Mouse (Mus musculus): Measurements from ENCODE around the gene Zmiz1. TPM values are rescaled to one million over a fixed set of nuclear protein-coding genes. Genes with fewer than 3 reads are reported as not detected.

Gene Zmiz1
- total and polyA plus RNA-seq, 3 experiments, result 3.7 to 45.8 (median 11.1) TPM

GRCm38 (mm10) chr14:25567837-25568236 is 108.9 kb downstream of the Zmiz1 start:
- no peak for DNase-seq (ENCODE audit: extremely low read depth)
- no peak overlapping the region for H3K9ac ChIP-seq (ENCODE audit: insufficient read depth, low read depth)
- peaks cover 20 to 54% of the 10 kb centered on the region in 2 experiments for H3K36me3 ChIP-seq (replicated peaks in 1 of 2; ENCODE audit: control insufficient read depth in 1 of 2, insufficient read depth in 1 of 2, low read length in 1 of 2)
- H3K9me3 ChIP-seq (replicated peaks; ENCODE audit: low read length), result peaks cover 13% of the 10 kb centered on the region
- H3K27ac ChIP-seq (ENCODE audit: insufficient read depth, low read depth), result no peak overlapping the region
- dilution Hi-C loops (cut with MboI; ENCODE audit: extremely low pct_ligation_motif_present, extremely low pct_unique_long_range_greater_than_20kb, low sequenced_read_pairs) (no loop called here), in situ Hi-C loops (cut with MboI; ENCODE audit: low pct_ligation_motif_present, low pct_unique_long_range_greater_than_20kb, low sequenced_read_pairs) (loop anchor here (10.0 kb wide), 1 partner anchor 103 kb away; no protein-coding TSS in a partner anchor)
- no peak overlapping the region for H3K4me3 ChIP-seq (replicated peaks in 1 of 3; ENCODE audit: low read depth in 2 of 3, low read length in 2 of 3, poor library complexity in 1 of 3)
- no peaks in the 10 kb centered on the region for H3K79me2 ChIP-seq (replicated peaks; ENCODE audit: control insufficient read depth, extremely low read depth, insufficient read depth, poor library complexity, severe bottlenecking)
- TF ChIP-seq ZNF384 (IDR thresholded peaks at IDR 0.05; ENCODE audit: low read depth, low read length), result no peak
- no peak for TF ChIP-seq MXI1 (IDR thresholded peaks at IDR 0.05; ENCODE audit: low read depth, low read length)
- TF ChIP-seq E2F4 (IDR thresholded peaks at IDR 0.05; ENCODE audit: insufficient replicate concordance, low read depth, low read length), result no peak
- no peak for TF ChIP-seq HCFC1 (IDR thresholded peaks at IDR 0.05; ENCODE audit: low read depth, low read length)
- TF ChIP-seq ETS1 (conservative IDR thresholded peaks at IDR 0.05; ENCODE audit: low read depth, low read length), result no peak
- no peak for TF ChIP-seq PAX5 (IDR thresholded peaks at IDR 0.05; ENCODE audit: low read length)
- no peak for TF ChIP-seq BHLHE40 (IDR thresholded peaks at IDR 0.05; ENCODE audit: low read depth, low read length)
- TF ChIP-seq JUND (conservative IDR thresholded peaks at IDR 0.05; ENCODE audit: low read depth, low read length), result no peak
- TF ChIP-seq ZMIZ1 (IDR thresholded peaks at IDR 0.05; ENCODE audit: low read depth, low read length), result no peak
- TF ChIP-seq NRF1 (IDR thresholded peaks at IDR 0.05; ENCODE audit: low read depth, low read length), result no peak
- TF ChIP-seq UBTF (IDR thresholded peaks at IDR 0.05; ENCODE audit: low read depth, low read length), result no peak
- no peak for TF ChIP-seq JUN (IDR thresholded peaks at IDR 0.05; ENCODE audit: insufficient read depth, low read depth, low read length)
- no peak for TF ChIP-seq ELF1 (IDR thresholded peaks at IDR 0.05; ENCODE audit: low read depth, low read length)
- TF ChIP-seq ZC3H11A (IDR thresholded peaks at IDR 0.05; ENCODE audit: low read depth, low read length), result no peak
- TF ChIP-seq POLR2A (IDR thresholded peaks at IDR 0.05; ENCODE audit: low read depth, low read length), result no peak
- TF ChIP-seq RCOR1 (conservative IDR thresholded peaks at IDR 0.05; ENCODE audit: low read depth, low read length), result no peak
- H3K4me2 ChIP-seq (ENCODE audit: insufficient read depth, low read depth, poor library complexity, severe bottlenecking), result no peak overlapping the region
- H3K4me1 ChIP-seq (ENCODE audit: control insufficient read depth in 1 of 2, insufficient read depth in 2 of 2), result peaks cover 0 to 19% of the 10 kb centered on the region in 2 experiments; a peak in 2 of 4 replicates
- no peaks in the 10 kb centered on the region for H3K27me3 ChIP-seq (replicated peaks)

DNA sequence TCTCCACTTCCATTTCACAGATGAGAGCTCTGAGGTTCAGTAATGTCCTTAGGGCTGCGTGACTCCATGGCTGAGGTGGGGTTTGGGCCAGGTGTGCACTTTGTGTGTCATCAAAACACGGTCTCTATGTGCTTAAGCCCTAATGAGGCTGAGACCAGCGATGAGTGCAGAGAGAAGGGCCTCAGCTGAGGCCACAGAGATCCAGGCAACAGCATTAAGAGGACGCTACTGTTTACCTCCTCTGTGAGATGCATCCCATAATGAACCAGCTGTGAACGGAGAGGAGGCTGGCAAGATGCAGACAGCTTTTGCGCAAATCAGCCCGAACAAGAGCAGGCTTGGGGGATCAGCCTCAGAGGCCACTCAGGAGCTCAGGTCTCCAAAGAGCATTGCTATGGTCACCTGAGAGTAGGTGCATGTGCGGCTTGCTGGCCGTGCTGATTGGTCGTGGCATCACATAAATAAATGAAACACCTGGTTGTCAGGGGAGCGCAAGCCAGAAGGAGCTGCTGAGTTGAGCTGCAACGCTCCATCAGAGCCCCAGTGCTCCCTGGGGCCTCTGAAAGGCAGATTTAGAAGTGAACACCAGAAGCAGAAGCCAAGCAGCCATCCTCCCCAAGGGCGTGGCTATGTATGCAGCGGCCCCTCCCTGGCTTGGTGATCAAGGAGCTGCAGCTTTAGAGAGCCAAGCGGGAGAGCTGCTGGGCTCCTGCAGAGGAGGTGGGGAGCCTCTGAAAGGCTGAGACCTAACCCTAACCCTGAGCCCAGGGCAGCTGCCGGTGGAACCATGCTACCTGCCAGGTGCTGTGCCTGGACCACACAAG is 115.3 kb downstream of the Zmiz1 start:
- no peak for TF ChIP-seq PAX5 (IDR thresholded peaks at IDR 0.05; ENCODE audit: low read length)
- no peak for TF ChIP-seq MAZ (IDR thresholded peaks at IDR 0.05; ENCODE audit: low read depth, low read length)
- TF ChIP-seq RAD21 (IDR thresholded peaks at IDR 0.05; ENCODE audit: low read depth, low read length), result no peak
- no peak for TF ChIP-seq MXI1 (IDR thresholded peaks at IDR 0.05; ENCODE audit: low read depth, low read length)
- TF ChIP-seq ZKSCAN1 (IDR thresholded peaks at IDR 0.05; ENCODE audit: borderline replicate concordance, low read depth, low read length), result no peak
- no peak for TF ChIP-seq ZC3H11A (IDR thresholded peaks at IDR 0.05; ENCODE audit: low read depth, low read length)
- no peak for TF ChIP-seq USF2 (conservative IDR thresholded peaks at IDR 0.05; ENCODE audit: low read depth, low read length)
- no peak overlapping the region for H3K27ac ChIP-seq (ENCODE audit: insufficient read depth, low read depth)
- in situ Hi-C loops (cut with MboI; ENCODE audit: low pct_ligation_motif_present, low pct_unique_long_range_greater_than_20kb, low sequenced_read_pairs) (no loop called here), dilution Hi-C loops (cut with MboI; ENCODE audit: extremely low pct_ligation_motif_present, extremely low pct_unique_long_range_greater_than_20kb, low sequenced_read_pairs) (no loop called here)
- no peaks in the 10 kb centered on the region for H3K9me3 ChIP-seq (replicated peaks; ENCODE audit: low read length)
- peaks cover 47 to 75% of the 10 kb centered on the region in 2 experiments for H3K36me3 ChIP-seq (replicated peaks in 1 of 2; ENCODE audit: control insufficient read depth in 1 of 2, insufficient read depth in 1 of 2, low read length in 1 of 2)
- H3K4me1 ChIP-seq (ENCODE audit: control insufficient read depth in 1 of 2, insufficient read depth in 2 of 2), result peaks cover 0 to 54% of the 10 kb centered on the region in 2 experiments; a peak in 2 of 4 replicates
- peak; percentile 56 for DNase-seq (ENCODE audit: extremely low read depth)
- no peak overlapping the region for H3K4me3 ChIP-seq (replicated peaks in 1 of 3; ENCODE audit: low read depth in 2 of 3, low read length in 2 of 3, poor library complexity in 1 of 3)
- no peak overlapping the region for H3K4me2 ChIP-seq (ENCODE audit: insufficient read depth, low read depth, poor library complexity, severe bottlenecking)
- no peak overlapping the region for H3K9ac ChIP-seq (ENCODE audit: insufficient read depth, low read depth)
- H3K79me2 ChIP-seq (replicated peaks; ENCODE audit: control insufficient read depth, extremely low read depth, insufficient read depth, poor library complexity, severe bottlenecking), result no peaks in the 10 kb centered on the region
- H3K27me3 ChIP-seq (replicated peaks), result no peaks in the 10 kb centered on the region

All from CH12.LX (cell line).